Mouse (Mus musculus): ENCODE data around the gene Rbms3.

Rbms3 gene

GRCm38 (mm10) chr9:116677142-116677541 is 952.6 kb downstream of the Rbms3 start:
- no peak for DNase-seq

GRCm38 (mm10) chr9:116676445-116676844 is 953.3 kb downstream of the Rbms3 start:
- no peak for DNase-seq

GRCm38 (mm10) chr9:116674191-116674590 is 955.5 kb downstream of the Rbms3 start:
- no peak for DNase-seq

GRCm38 (mm10) chr9:116661026-116661425 is 968.7 kb downstream of the Rbms3 start:
- no peak for DNase-seq

- no peak for DNase-seq
Observed at GRCm38 (mm10) chr9:116659936-116660335, 969.8 kb downstream of the Rbms3 start.

GRCm38 (mm10) chr9:116657141-116657540 is 972.6 kb downstream of the Rbms3 start:
- DNase-seq, result no peak

GRCm38 (mm10) chr9:116651414-116651813 is 978.3 kb downstream of the Rbms3 start:
- no peak for DNase-seq

GRCm38 (mm10) chr9:116649955-116650354 is 979.8 kb downstream of the Rbms3 start:
- DNase-seq, result no peak

GRCm38 (mm10) chr9:116649086-116649792 is 980.5 kb downstream of the Rbms3 start:
- no peak for DNase-seq

- no peak for DNase-seq
Observed at GRCm38 (mm10) chr9:116644616-116645015, 985.1 kb downstream of the Rbms3 start.

- no peak for DNase-seq
Observed at GRCm38 (mm10) chr9:116640302-116640679, 989.4 kb downstream of the Rbms3 start.

- DNase-seq, result no peak
Observed at GRCm38 (mm10) chr9:116639597-116640301, 990.0 kb downstream of the Rbms3 start.

GRCm38 (mm10) chr9:116633786-116634185 is 995.9 kb downstream of the Rbms3 start:
- DNase-seq, result no peak

- DNase-seq, result no peak
Observed at GRCm38 (mm10) chr9:116633075-116633474, 996.6 kb downstream of the Rbms3 start.

GRCm38 (mm10) chr9:116631816-116632215 is 997.9 kb downstream of the Rbms3 start:
- DNase-seq, result no peak

GRCm38 (mm10) chr9:116630805-116631204 is 998.9 kb downstream of the Rbms3 start:
- no peak for DNase-seq

GRCm38 (mm10) chr9:116620434-116620833 is 1009.3 kb downstream of the Rbms3 start:
- no peak for DNase-seq

GRCm38 (mm10) chr9:116618886-116619285 is 1010.8 kb downstream of the Rbms3 start:
- DNase-seq, result no peak

GRCm38 (mm10) chr9:116613276-116613675 is 1016.4 kb downstream of the Rbms3 start:
- no peak for DNase-seq

GRCm38 (mm10) chr9:116596046-116596445 is 1033.7 kb downstream of the Rbms3 start:
- DNase-seq, result no peak

GRCm38 (mm10) chr9:116592486-116592885 is 1037.2 kb downstream of the Rbms3 start:
- DNase-seq, result no peak

- DNase-seq, result peak; percentile 15
Observed at GRCm38 (mm10) chr9:116591071-116591470, 1038.6 kb downstream of the Rbms3 start.

GRCm38 (mm10) chr9:116569680-116570079 is 1060.0 kb downstream of the Rbms3 start:
- no peak for DNase-seq

GRCm38 (mm10) chr9:116566711-116567110 is 1063.0 kb downstream of the Rbms3 start:
- DNase-seq, result no peak

GRCm38 (mm10) chr9:116557781-116558180 is 1071.9 kb downstream of the Rbms3 start:
- no peak for DNase-seq

Data from right cerebral cortex, postnatal 25 days (tissue).